Mouse (Mus musculus) monocyte, adult 2 months (primary cell): ENCODE data around the gene 1700011L22Rik.

Experiments
- DNase-seq, 2 experiments: peaks; one replicate each; pipeline ENCODE4 v3.0.0; 2022; ENCODE audit warnings: low spot score in 2 of 2, low read depth in 1 of 2

Gene 1700011L22Rik

GRCm38 (mm10) chr8:79248470-79248869, at the start of gene 1700011L22Rik:
1700011L22Rik (minus strand) TSS chr8:79248570.
- DNase-seq: no peak

- DNase-seq: no peak
Measured at GRCm38 (mm10) chr8:79297763-79298162, 49.4 kb upstream of the 1700011L22Rik start.

- DNase-seq: no peak
Measured at GRCm38 (mm10) chr8:79295276-79296105, 47.1 kb upstream of the 1700011L22Rik start.

GRCm38 (mm10) chr8:79294610-79295275, 46.4 kb upstream of the 1700011L22Rik start, which contains the start of gene Mmaa:
Mmaa (minus strand) TSS chr8:79294937.
- peak; percentile 91 to 94 for DNase-seq

GRCm38 (mm10) chr8:79293841-79294240, 45.5 kb upstream of the 1700011L22Rik start:
- DNase-seq: no peak

- no peak for DNase-seq
Measured at GRCm38 (mm10) chr8:79292712-79293264, 44.4 kb upstream of the 1700011L22Rik start.

GRCm38 (mm10) chr8:79289592-79289991, 41.2 kb upstream of the 1700011L22Rik start:
- no peak for DNase-seq

- no peak for DNase-seq
Measured at GRCm38 (mm10) chr8:79288681-79289080, 40.3 kb upstream of the 1700011L22Rik start.

- no peak for DNase-seq
Measured at GRCm38 (mm10) chr8:79288250-79288649, 39.9 kb upstream of the 1700011L22Rik start.

- DNase-seq: no peak
Measured at GRCm38 (mm10) chr8:79286424-79286823, 38.1 kb upstream of the 1700011L22Rik start.

GRCm38 (mm10) chr8:79284626-79285025, 36.3 kb upstream of the 1700011L22Rik start:
- DNase-seq: no peak

GRCm38 (mm10) chr8:79281376-79281890, 33.1 kb upstream of the 1700011L22Rik start:
- no peak for DNase-seq

GRCm38 (mm10) chr8:79277264-79277870, 29.0 kb upstream of the 1700011L22Rik start:
- DNase-seq: no peak

- no peak for DNase-seq
Measured at GRCm38 (mm10) chr8:79274940-79275339, 26.6 kb upstream of the 1700011L22Rik start.

GRCm38 (mm10) chr8:79273776-79274175, 25.4 kb upstream of the 1700011L22Rik start:
- no peak for DNase-seq

GRCm38 (mm10) chr8:79272676-79273075, 24.3 kb upstream of the 1700011L22Rik start:
- DNase-seq: no peak

- no peak for DNase-seq
Measured at GRCm38 (mm10) chr8:79268921-79269320, 20.6 kb upstream of the 1700011L22Rik start.

GRCm38 (mm10) chr8:79261920-79262319, 13.6 kb upstream of the 1700011L22Rik start:
- no peak for DNase-seq

- no peak for DNase-seq
Measured at GRCm38 (mm10) chr8:79256076-79256705, 7.8 kb upstream of the 1700011L22Rik start.

GRCm38 (mm10) chr8:79253742-79254141, 5.4 kb upstream of the 1700011L22Rik start:
- DNase-seq: no peak

- DNase-seq: no peak
Measured at GRCm38 (mm10) chr8:79243422-79243821, 4.9 kb downstream of the 1700011L22Rik start.
